Mouse (Mus musculus) neural tube, embryonic 12.5 days (tissue): Measurements from ENCODE around the gene Phf11a. TPM values are rescaled to one million over a fixed set of nuclear protein-coding genes. Genes with fewer than 3 reads are reported as not detected.
"Not testable (repeated sequence)": the region's sequence is repeated elsewhere in the genome, so short reads cannot be mapped to it uniquely, and the experiment has no call there.

Experiments
- ATAC-seq: fragments of 200-750 bp; cut with Nextera tagmentation; 2 replicates; pipeline ENCODE4 v1.8.0; 2017; ENCODE audit warnings: low read depth, mild to moderate bottlenecking, moderate TSS enrichment, moderate library complexity; ENCODE audit not compliant: low FRiP score
- H3K27ac ChIP-seq: fragments of 300-500 bp; sonication (generic); 2 replicates; pipeline ENCODE4 v1.5.1; 2016
- H3K27me3 ChIP-seq: fragments of 300-500 bp; sonication (generic); replicated peaks from 2 replicates; pipeline ENCODE4 v1.6.1; 2016; ENCODE audit warnings: mild to moderate bottlenecking
- H3K36me3 ChIP-seq: fragments of 300-500 bp; sonication (generic); 2 replicates; pipeline ENCODE4 v1.6.1; 2016; ENCODE audit warnings: mild to moderate bottlenecking
- H3K4me1 ChIP-seq: fragments of 300-500 bp; sonication (generic); 2 replicates; pipeline ENCODE4 v1.6.1; 2016
- H3K4me2 ChIP-seq: fragments of 300-500 bp; sonication (generic); replicated peaks from 2 replicates; pipeline ENCODE4 v1.6.1; 2016; ENCODE audit warnings: mild to moderate bottlenecking
- H3K4me3 ChIP-seq: fragments of 300-500 bp; sonication (generic); 2 replicates; pipeline ENCODE4 v1.5.1; 2016
- H3K9ac ChIP-seq: fragments of 300-500 bp; sonication (generic); 2 replicates; pipeline ENCODE4 v1.6.1; 2016; ENCODE audit warnings: mild to moderate bottlenecking
- H3K9me3 ChIP-seq: fragments of 300-500 bp; sonication (generic); 2 replicates; pipeline ENCODE4 v1.6.1; 2016; ENCODE audit warnings: mild to moderate bottlenecking
- whole genome bisulfite sequencing: fragments of 180-500 bp; shearing (Covaris S2); methylation state at CpG from one replicate; pipeline ENCODE4 v1.1.7; 2016; 5-methylcytosine and 5-hydroxymethylcytosine counted together
- polyA plus RNA-seq: library from polyadenylated mRNA; unstranded; fragments of >200 nt; fragmentation: Nextera tagmentation; extraction: Ambion mirVana; gene quantifications from 2 replicates; pipeline ENCODE4 v1.2.1, GENCODE M21; 2016

Phf11a gene
- not detected in 2 replicates for polyA plus RNA-seq

GRCm38 (mm10) chr14:59297391-59297790, at the start of gene Phf11a:
Phf11a (minus strand) TSS chr14:59297522.
- H3K27me3 ChIP-seq, ATAC-seq, H3K4me2 ChIP-seq, H3K27ac ChIP-seq, H3K9me3 ChIP-seq, H3K4me3 ChIP-seq, H3K9ac ChIP-seq, H3K36me3 ChIP-seq, H3K4me1 ChIP-seq: not testable (repeated sequence)
- WGBS = 74% methylated on average over 1 of the region's 1 CpGs

- not testable (repeated sequence) for H3K4me1 ChIP-seq, H3K36me3 ChIP-seq, H3K4me3 ChIP-seq, ATAC-seq, H3K9ac ChIP-seq, H3K9me3 ChIP-seq, H3K27me3 ChIP-seq, H3K4me2 ChIP-seq, H3K27ac ChIP-seq
- 82% methylated on average over 1 of the region's 1 CpGs for WGBS
Measured at GRCm38 (mm10) chr14:59341189-59341588, 43.9 kb upstream of the Phf11a start, which contains the start of gene Phf11b. Phf11b (minus strand) TSS chr14:59341351.

- H3K9me3 ChIP-seq = no peaks in the 10 kb centered on the region
- no peak overlapping the region for H3K4me2 ChIP-seq
- H3K27me3 ChIP-seq = no peaks in the 10 kb centered on the region
- H3K4me3 ChIP-seq = no peak overlapping the region
- no peak overlapping the region for H3K9ac ChIP-seq
- 100% methylated on average over 1 of the region's 1 CpGs for WGBS
- no peak for ATAC-seq
- no peaks in the 10 kb centered on the region for H3K36me3 ChIP-seq
- no peak overlapping the region for H3K27ac ChIP-seq
- H3K4me1 ChIP-seq = no peaks in the 10 kb centered on the region
Measured at GRCm38 (mm10) chr14:59339541-59339940, 42.2 kb upstream of the Phf11a start.

GRCm38 (mm10) chr14:59336056-59336455, 38.7 kb upstream of the Phf11a start:
- H3K9me3 ChIP-seq, H3K4me1 ChIP-seq, H3K36me3 ChIP-seq, H3K4me3 ChIP-seq, H3K27ac ChIP-seq, H3K9ac ChIP-seq, H3K4me2 ChIP-seq, ATAC-seq, H3K27me3 ChIP-seq: not testable (repeated sequence)
- 100% methylated on average over 3 of the region's 3 CpGs for WGBS

- not testable (repeated sequence) for H3K27me3 ChIP-seq, H3K4me1 ChIP-seq, H3K36me3 ChIP-seq, H3K4me3 ChIP-seq, H3K9me3 ChIP-seq, H3K27ac ChIP-seq, H3K9ac ChIP-seq, ATAC-seq, H3K4me2 ChIP-seq
- 56% methylated on average over 3 of the region's 3 CpGs for WGBS
Measured at GRCm38 (mm10) chr14:59330499-59330898, 33.2 kb upstream of the Phf11a start.

- not testable (repeated sequence) for H3K9ac ChIP-seq, H3K36me3 ChIP-seq, H3K4me1 ChIP-seq, ATAC-seq, H3K27me3 ChIP-seq, H3K9me3 ChIP-seq, H3K27ac ChIP-seq, H3K4me2 ChIP-seq, H3K4me3 ChIP-seq
- 86% methylated on average over 6 of the region's 6 CpGs for WGBS
Measured at GRCm38 (mm10) chr14:59319970-59320369, 22.6 kb upstream of the Phf11a start.

GRCm38 (mm10) chr14:59319036-59319435, 21.7 kb upstream of the Phf11a start:
- 96% methylated on average over 3 of the region's 3 CpGs for WGBS

GRCm38 (mm10) chr14:59291769-59292168, 5.6 kb downstream of the Phf11a start:
- H3K27ac ChIP-seq, H3K4me2 ChIP-seq, H3K4me1 ChIP-seq, H3K9me3 ChIP-seq, H3K4me3 ChIP-seq, H3K9ac ChIP-seq, H3K27me3 ChIP-seq, ATAC-seq, H3K36me3 ChIP-seq: not testable (repeated sequence)

More at GRCm38 (mm10) chr14:59319036-59319435, 21.7 kb upstream of the Phf11a start:
- H3K4me3 ChIP-seq, H3K9ac ChIP-seq, H3K9me3 ChIP-seq, H3K36me3 ChIP-seq, H3K4me2 ChIP-seq, H3K27me3 ChIP-seq, ATAC-seq, H3K27ac ChIP-seq, H3K4me1 ChIP-seq: not testable (repeated sequence)

GRCm38 (mm10) chr14:59274961-59275360, 22.4 kb downstream of the Phf11a start:
- not testable (repeated sequence) for ATAC-seq, H3K36me3 ChIP-seq, H3K9me3 ChIP-seq, H3K4me2 ChIP-seq, H3K27ac ChIP-seq, H3K4me1 ChIP-seq, H3K27me3 ChIP-seq, H3K9ac ChIP-seq, H3K4me3 ChIP-seq
- 92% methylated on average over 4 of the region's 4 CpGs for WGBS

- WGBS = 85% methylated on average over 3 of the region's 3 CpGs
- no peak within 1 kb of the TSS for H3K4me2 ChIP-seq
- no peak within 1 kb of the TSS for H3K4me3 ChIP-seq
- no peak within 1 kb of the TSS for H3K27ac ChIP-seq
- H3K9me3 ChIP-seq = no peaks in the 10 kb centered on the region
- no peak within 1 kb of the TSS for H3K9ac ChIP-seq
- H3K4me1 ChIP-seq = no peaks in the 10 kb centered on the region
- no peaks in the 10 kb centered on the region for H3K27me3 ChIP-seq
- ATAC-seq = no peak
- H3K36me3 ChIP-seq = no peaks in the 10 kb centered on the region
Measured at GRCm38 (mm10) chr14:59260056-59260455, 37.3 kb downstream of the Phf11a start, which contains the start of gene Gm6904. Gm6904 (minus strand) TSS chr14:59260216.

GRCm38 (mm10) chr14:59255861-59256260, 41.5 kb downstream of the Phf11a start:
- H3K4me1 ChIP-seq, H3K4me3 ChIP-seq, H3K9ac ChIP-seq, H3K27ac ChIP-seq, ATAC-seq, H3K4me2 ChIP-seq, H3K27me3 ChIP-seq, H3K9me3 ChIP-seq, H3K36me3 ChIP-seq: not testable (repeated sequence)
- WGBS = 94% methylated on average over 1 of the region's 1 CpGs

GRCm38 (mm10) chr14:59250350-59250749, 47.0 kb downstream of the Phf11a start:
- 72% methylated on average over 5 of the region's 5 CpGs for WGBS
- H3K4me1 ChIP-seq, ATAC-seq: not testable (repeated sequence)

GRCm38 (mm10) chr14:59233635-59234034, 63.7 kb downstream of the Phf11a start:
- Histone ChIP-seq H3K27ac (no peak overlapping the region), H3K4me2 (no peak overlapping the region), H3K4me3 (no peak overlapping the region), H3K9ac (no peak overlapping the region), H3K9me3 (no peaks in the 10 kb centered on the region), H3K27me3 (no peaks in the 10 kb centered on the region), H3K36me3 (peaks cover 87% of the 10 kb centered on the region), H3K4me1 (no peaks in the 10 kb centered on the region)
- 94% methylated on average over 9 of the region's 9 CpGs for whole genome bisulfite sequencing
- no peak for ATAC-seq

More at GRCm38 (mm10) chr14:59250350-59250749, 47.0 kb downstream of the Phf11a start:
- not testable (repeated sequence) for H3K27ac ChIP-seq, H3K27me3 ChIP-seq, H3K36me3 ChIP-seq, H3K9me3 ChIP-seq, H3K9ac ChIP-seq, H3K4me2 ChIP-seq, H3K4me3 ChIP-seq
